Mouse (Mus musculus): ENCODE measurements around the gene Matn4. TPM values are rescaled to one million over a fixed set of nuclear protein-coding genes. Genes with fewer than 3 reads are reported as not detected.

Matn4 gene
- polyA plus RNA-seq, 1 experiment from 2014 or later: 0.13 TPM

DNA sequence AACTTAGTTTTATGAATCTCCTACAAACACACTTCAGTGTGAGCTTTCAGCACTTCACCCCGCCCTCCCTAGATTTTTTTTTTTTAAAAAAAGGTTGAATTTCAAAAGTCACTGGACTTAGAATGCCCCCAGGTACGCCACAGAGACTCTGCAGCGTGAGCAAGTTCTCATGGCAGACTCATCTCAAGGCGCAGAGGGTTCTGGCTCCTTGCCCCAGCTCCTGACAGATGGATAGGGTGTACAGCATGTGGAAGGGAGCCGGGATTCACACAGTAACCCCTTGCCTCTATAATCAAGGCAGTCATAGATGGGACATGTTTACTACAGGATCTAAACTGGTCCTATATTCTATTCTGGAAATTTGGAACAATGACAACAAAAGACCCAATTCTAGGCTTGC is 20.4 kb upstream of the Matn4 start:
- no peaks in the 10 kb centered on the region for H3K9me3 ChIP-seq (replicated peaks)
- ATAC-seq (ENCODE audit: low read depth) (no peak), DNase-seq (no peak)
- H3K27me3 ChIP-seq: peaks cover 31% of the 10 kb centered on the region
- no peak overlapping the region for H3K4me3 ChIP-seq (replicated peaks)
- H3K27ac ChIP-seq: no peak overlapping the region
- H3K4me1 ChIP-seq (replicated peaks): no peaks in the 10 kb centered on the region
- H3K9ac ChIP-seq: no peak overlapping the region
- peaks cover 17% of the 10 kb centered on the region for H3K36me3 ChIP-seq
- no peak overlapping the region for H3K4me2 ChIP-seq
- WGBS (ENCODE audit: insufficient replicate concordance): 56% methylated on average over 5 of the region's 5 CpGs

DNA sequence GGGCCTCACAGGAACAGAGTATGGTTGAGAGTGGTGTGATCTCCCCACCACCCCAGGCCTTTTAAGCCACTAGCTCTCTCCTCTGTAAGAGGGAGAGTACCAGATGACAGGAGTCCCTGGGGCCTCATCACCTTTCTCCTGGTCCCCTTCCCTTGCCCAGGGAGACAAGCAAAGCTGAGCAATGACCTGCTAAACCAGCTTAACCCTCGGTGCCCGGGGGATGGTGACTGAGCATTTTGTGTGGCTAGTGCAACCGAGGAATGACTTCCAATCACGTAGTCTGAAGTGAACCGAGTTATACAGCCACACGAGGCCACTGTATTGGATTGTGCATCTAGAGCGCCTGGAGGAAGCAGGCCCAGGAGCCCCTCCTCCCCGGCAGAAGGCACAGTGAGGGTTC is 19.4 kb upstream of the Matn4 start:
- Histone ChIP-seq H3K36me3 (peaks cover 17% of the 10 kb centered on the region), H3K4me1 (replicated peaks) (no peaks in the 10 kb centered on the region), H3K4me2 (no peak overlapping the region), H3K27me3 (peaks cover 22% of the 10 kb centered on the region), H3K9ac (no peak overlapping the region), H3K9me3 (replicated peaks) (no peaks in the 10 kb centered on the region), H3K27ac (no peak overlapping the region), H3K4me3 (replicated peaks) (no peak overlapping the region)
- DNase-seq (no peak), ATAC-seq (ENCODE audit: low read depth) (no peak)
- whole genome bisulfite sequencing (ENCODE audit: insufficient replicate concordance): 73% methylated on average over 8 of the region's 8 CpGs

- Histone ChIP-seq H3K27me3 (peaks cover 14% of the 10 kb centered on the region), H3K36me3 (peaks cover 17% of the 10 kb centered on the region), H3K9me3 (replicated peaks) (no peaks in the 10 kb centered on the region), H3K4me3 (replicated peaks) (no peak overlapping the region), H3K4me2 (no peak overlapping the region), H3K9ac (no peak overlapping the region), H3K4me1 (replicated peaks) (no peaks in the 10 kb centered on the region), H3K27ac (no peak overlapping the region)
- ATAC-seq (ENCODE audit: low read depth) (no peak), DNase-seq (no peak)
- 73% methylated on average over 11 of the region's 11 CpGs for WGBS (ENCODE audit: insufficient replicate concordance)
Observed at GRCm38 (mm10) chr2:164423464-164423863, 18.5 kb upstream of the Matn4 start.

DNA sequence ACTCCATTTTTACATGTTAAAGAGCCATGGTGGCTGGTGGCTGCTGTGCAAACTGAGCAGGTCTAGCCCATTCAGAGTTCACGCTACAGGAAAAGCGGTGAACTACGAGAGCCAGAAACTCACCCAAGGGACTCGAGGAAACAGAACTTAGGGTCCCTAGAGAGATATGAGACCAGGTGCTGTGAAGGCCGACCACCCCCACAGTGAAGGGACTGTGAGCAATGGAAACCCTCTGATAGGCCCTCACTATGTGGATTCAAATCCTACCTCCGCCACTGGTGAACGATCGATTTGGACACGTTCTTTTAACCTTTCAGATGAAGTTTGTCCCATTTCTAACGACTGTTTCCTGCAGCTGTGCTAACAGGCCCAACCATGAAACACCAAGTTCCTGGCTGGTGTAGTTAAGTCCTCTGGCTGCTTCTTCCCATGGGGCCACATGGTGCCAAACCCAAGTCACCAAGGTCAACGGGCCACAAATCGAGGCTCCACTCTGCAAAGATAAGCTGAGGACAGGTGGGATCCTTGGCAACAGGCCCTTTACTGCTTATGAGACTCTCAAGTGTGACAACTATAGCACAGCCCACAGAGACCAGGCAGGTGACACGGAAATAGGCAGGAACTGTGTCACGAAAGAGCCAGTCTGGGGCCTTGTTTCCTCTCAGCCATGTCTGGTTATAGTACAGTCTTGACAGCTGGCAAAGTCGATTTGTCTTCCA is 17.9 kb upstream of the Matn4 start:
- Histone ChIP-seq H3K4me2 (no peak overlapping the region), H3K27ac (no peak overlapping the region)

GRCm38 (mm10) chr2:164421979-164422378 is 17.0 kb upstream of the Matn4 start:
- Histone ChIP-seq H3K36me3 (peaks cover 14% of the 10 kb centered on the region), H3K9me3 (replicated peaks) (no peaks in the 10 kb centered on the region), H3K4me2 (no peak overlapping the region), H3K9ac (no peak overlapping the region), H3K4me3 (replicated peaks) (no peak overlapping the region), H3K27me3 (peaks cover 11% of the 10 kb centered on the region), H3K27ac (no peak overlapping the region), H3K4me1 (replicated peaks) (no peaks in the 10 kb centered on the region)
- 77% methylated on average over 8 of the region's 8 CpGs for WGBS (ENCODE audit: insufficient replicate concordance)
- ATAC-seq (ENCODE audit: low read depth): no peak
- DNase-seq: no peak

More for the DNA sequence above, 17.9 kb upstream of the Matn4 start:
- Histone ChIP-seq H3K4me3 (replicated peaks) (no peak overlapping the region), H3K9ac (no peak overlapping the region), H3K27me3 (peaks cover 11% of the 10 kb centered on the region), H3K4me1 (replicated peaks) (no peaks in the 10 kb centered on the region), H3K9me3 (replicated peaks) (no peaks in the 10 kb centered on the region), H3K36me3 (peaks cover 14% of the 10 kb centered on the region)
- WGBS (ENCODE audit: insufficient replicate concordance): 71% methylated on average over 15 of the region's 15 CpGs
- DNase-seq (no peak), ATAC-seq (ENCODE audit: low read depth) (no peak)

- Histone ChIP-seq H3K4me2 (no peak overlapping the region), H3K27ac (no peak overlapping the region), H3K27me3 (peaks cover 6% of the 10 kb centered on the region), H3K36me3 (peaks cover 9% of the 10 kb centered on the region), H3K9ac (no peak overlapping the region), H3K9me3 (replicated peaks) (no peaks in the 10 kb centered on the region), H3K4me1 (replicated peaks) (no peaks in the 10 kb centered on the region), H3K4me3 (replicated peaks) (no peak overlapping the region)
- ATAC-seq (ENCODE audit: low read depth) (no peak), DNase-seq (no peak)
- WGBS (ENCODE audit: insufficient replicate concordance): 71% methylated on average over 7 of the region's 7 CpGs
Observed at GRCm38 (mm10) chr2:164421306-164421705, 16.3 kb upstream of the Matn4 start.

GRCm38 (mm10) chr2:164419489-164419888 is 14.5 kb upstream of the Matn4 start:
- H3K4me2 ChIP-seq: no peak overlapping the region
- H3K36me3 ChIP-seq: peaks cover 7% of the 10 kb centered on the region
- no peak overlapping the region for H3K9ac ChIP-seq
- H3K4me1 ChIP-seq (replicated peaks): no peaks in the 10 kb centered on the region
- no peaks in the 10 kb centered on the region for H3K9me3 ChIP-seq (replicated peaks)
- ATAC-seq (ENCODE audit: low read depth) (no peak), DNase-seq (no peak)
- H3K4me3 ChIP-seq (replicated peaks): no peak overlapping the region
- no peak overlapping the region for H3K27ac ChIP-seq
- H3K27me3 ChIP-seq: peaks cover 3% of the 10 kb centered on the region
- WGBS (ENCODE audit: insufficient replicate concordance): 15% methylated on average over 3 of the region's 3 CpGs

- Histone ChIP-seq H3K4me2 (no peak overlapping the region), H3K27me3 (peaks cover 12% of the 10 kb centered on the region), H3K36me3 (no peaks in the 10 kb centered on the region), H3K4me1 (replicated peaks) (no peaks in the 10 kb centered on the region), H3K9ac (no peak overlapping the region), H3K9me3 (replicated peaks) (no peaks in the 10 kb centered on the region), H3K4me3 (replicated peaks) (no peak overlapping the region), H3K27ac (no peak overlapping the region)
- WGBS (ENCODE audit: insufficient replicate concordance): 29% methylated on average over 3 of the region's 3 CpGs
- DNase-seq (no peak), ATAC-seq (ENCODE audit: low read depth) (no peak)
Observed at GRCm38 (mm10) chr2:164418308-164418875, 13.4 kb upstream of the Matn4 start.

GRCm38 (mm10) chr2:164417198-164417597 is 12.2 kb upstream of the Matn4 start:
- no peak overlapping the region for H3K9ac ChIP-seq
- no peaks in the 10 kb centered on the region for H3K4me1 ChIP-seq (replicated peaks)
- no peak overlapping the region for H3K4me2 ChIP-seq
- no peak overlapping the region for H3K4me3 ChIP-seq (replicated peaks)
- no peak for ATAC-seq (ENCODE audit: low read depth)
- no peaks in the 10 kb centered on the region for H3K9me3 ChIP-seq (replicated peaks)
- no peaks in the 10 kb centered on the region for H3K36me3 ChIP-seq
- WGBS (ENCODE audit: insufficient replicate concordance): 1% methylated on average over 2 of the region's 2 CpGs
- no peak for DNase-seq
- peaks cover 12% of the 10 kb centered on the region for H3K27me3 ChIP-seq
- H3K27ac ChIP-seq: no peak overlapping the region

DNA sequence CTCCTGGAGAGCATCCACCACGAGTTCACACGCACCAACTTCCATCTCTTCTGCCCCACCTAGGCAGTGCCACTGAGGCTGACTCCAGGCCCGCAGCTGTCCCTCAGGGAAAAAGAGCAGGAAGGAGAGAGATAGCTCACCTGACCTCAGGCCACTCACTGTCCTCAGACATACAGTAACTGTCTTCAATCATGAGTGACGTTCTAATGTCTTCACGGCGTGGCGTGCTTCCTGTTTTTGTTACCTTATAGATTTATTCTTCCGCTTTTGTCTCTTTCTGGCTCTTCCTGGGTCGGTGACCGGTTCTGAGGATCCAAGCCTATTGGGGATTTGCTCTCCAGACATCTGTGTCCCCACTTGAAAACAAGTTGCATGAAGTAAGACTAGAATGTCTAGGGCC is 9.6 kb upstream of the Matn4 start:
- no peaks in the 10 kb centered on the region for H3K9me3 ChIP-seq (replicated peaks)
- DNase-seq (no peak), ATAC-seq (ENCODE audit: low read depth) (no peak)
- no peak overlapping the region for H3K9ac ChIP-seq
- peaks cover 27% of the 10 kb centered on the region for H3K27me3 ChIP-seq
- H3K4me2 ChIP-seq: no peak overlapping the region
- H3K36me3 ChIP-seq: no peaks in the 10 kb centered on the region
- H3K4me1 ChIP-seq (replicated peaks): no peaks in the 10 kb centered on the region
- no peak overlapping the region for H3K27ac ChIP-seq
- WGBS (ENCODE audit: insufficient replicate concordance): 53% methylated on average over 10 of the region's 10 CpGs
- H3K4me3 ChIP-seq (replicated peaks): no peak overlapping the region

DNA sequence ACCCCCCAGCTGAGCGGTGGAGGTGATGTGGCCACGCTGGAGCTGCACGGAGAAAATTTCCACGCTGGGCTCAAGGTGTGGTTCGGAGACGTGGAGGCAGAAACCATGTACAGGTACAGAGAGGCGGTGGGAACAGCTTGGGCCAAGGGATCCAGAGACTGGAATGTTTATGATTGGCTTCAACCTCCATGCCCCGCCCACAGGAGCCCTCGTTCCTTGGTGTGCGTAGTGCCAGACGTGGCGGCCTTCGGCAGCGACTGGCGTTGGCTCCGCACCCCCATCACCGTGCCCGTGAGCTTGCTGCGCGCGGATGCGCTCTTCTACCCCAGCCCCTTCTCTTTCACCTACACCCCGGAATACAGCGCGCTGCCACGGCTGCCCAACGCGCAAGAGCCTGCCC is 9.2 kb upstream of the Matn4 start:
- H3K27me3 ChIP-seq: peaks cover 31% of the 10 kb centered on the region
- no peaks in the 10 kb centered on the region for H3K36me3 ChIP-seq
- no peaks in the 10 kb centered on the region for H3K4me1 ChIP-seq (replicated peaks)
- no peaks in the 10 kb centered on the region for H3K9me3 ChIP-seq (replicated peaks)
- no peak overlapping the region for H3K9ac ChIP-seq
- ATAC-seq (ENCODE audit: low read depth) (no peak), DNase-seq (no peak)
- no peak overlapping the region for H3K4me3 ChIP-seq (replicated peaks)
- 24% methylated on average over 28 of the region's 28 CpGs for WGBS (ENCODE audit: insufficient replicate concordance)
- H3K4me2 ChIP-seq: no peak overlapping the region
- H3K27ac ChIP-seq: no peak overlapping the region

GRCm38 (mm10) chr2:164407708-164408107 is 2.7 kb upstream of the Matn4 start:
- Histone ChIP-seq H3K4me2 (no peak overlapping the region), H3K27me3 (peaks cover 84% of the 10 kb centered on the region), H3K4me1 (replicated peaks) (no peaks in the 10 kb centered on the region; the same call in 1 of the 2 replicates), H3K9me3 (replicated peaks) (no peaks in the 10 kb centered on the region), H3K36me3 (no peaks in the 10 kb centered on the region), H3K4me3 (replicated peaks) (no peak overlapping the region), H3K27ac (no peak overlapping the region), H3K9ac (no peak overlapping the region)
- 2% methylated on average over 22 of the region's 22 CpGs for WGBS (ENCODE audit: insufficient replicate concordance)
- no peak for ATAC-seq (ENCODE audit: low read depth)
- DNase-seq: no peak

Measured in liver, embryonic 13.5 days (tissue).